Mouse (Mus musculus): Measurements from ENCODE around the gene Ly6g6e.

- TF ChIP-seq CTCF (IDR thresholded peaks at IDR 0.05; ENCODE audit: borderline replicate concordance, control insufficient read depth, extremely low read depth, insufficient read depth, low read length, poor library complexity) = no peak
- no peak for TF ChIP-seq POLR2A (IDR thresholded peaks at IDR 0.05; ENCODE audit: control insufficient read depth, extremely low read depth, insufficient read depth, low read length, poor library complexity)
Observed at GRCm38 (mm10) chr17:35101161-35101560, 24.5 kb downstream of the Ly6g6e start.

Measured in thymus, adult 2 months (tissue).